9 mouse cellular contexts compared by ENCODE assay signal in genomic region chr1:187609021-187609852, GRCm38 (mm10). TPM values are rescaled to one million over a fixed set of nuclear protein-coding genes. Genes with fewer than 3 reads are reported as not detected.
DNase-seq lines count a peak whose midpoint lies in the region; ATAC-seq and TF ChIP-seq lines count a peak whose summit lies in the region.
"Had no signal": no experiment of that assay in that cellular context is flagged by ENCODE, and none has a peak within 500 bp of the region (broad histone marks: within the 10 kb centered on the region; RNA-seq: fewer than 3 reads in every experiment).

No protein-coding gene starts in this region.

- under 1% methylated on average over 72 of the region's 72 CpGs for WGBS in forebrain, postnatal 0 days
- under 1% methylated on average over 71 of the region's 72 CpGs for WGBS in intestine, embryonic 14.5 days
- 2% methylated on average over 72 of the region's 72 CpGs for WGBS in liver, embryonic 13.5 days (ENCODE audit: insufficient replicate concordance)
- WGBS in small intestine, adult 2 months = under 1% methylated on average over 72 of the region's 72 CpGs

- H3K27me3 ChIP-seq in forebrain, postnatal 0 days (ENCODE audit: insufficient read depth, low read length) = peaks cover 61% of the 10 kb centered on the region
- H3K27me3 ChIP-seq in intestine, embryonic 14.5 days (replicated peaks; ENCODE audit: control insufficient read depth, insufficient read depth, low read length) = peaks cover 82% of the 10 kb centered on the region
- peaks cover 83% of the 10 kb centered on the region for H3K27me3 ChIP-seq in liver, embryonic 13.5 days
- peaks cover 5% of the 10 kb centered on the region; the same call in 1 of the 2 replicates for H3K27me3 ChIP-seq in small intestine, adult 2 months (ENCODE audit: control insufficient read depth, insufficient read depth, low read length)

- TF ChIP-seq POLR2A in small intestine, adult 2 months (IDR thresholded peaks at IDR 0.05; ENCODE audit: low read depth, low read length) = no peak

- ATAC-seq in forebrain, postnatal 0 days = peak; percentile 34; the same call in 1 of the 2 replicates
- ATAC-seq in intestine, embryonic 14.5 days (replicated peaks; ENCODE audit: low FRiP score, low TSS enrichment, low read depth) = peak; percentile 33; the same call in 1 of the 2 replicates
- ATAC-seq in liver, embryonic 13.5 days (ENCODE audit: low read depth) = no peak

- H3K4me3 ChIP-seq in forebrain, postnatal 0 days (ENCODE audit: low read depth, low read length) = peak overlapping the region; percentile 34
- H3K4me3 ChIP-seq in intestine, embryonic 14.5 days (ENCODE audit: low read depth, low read length) = peak overlapping the region; percentile 49
- H3K4me3 ChIP-seq in liver, embryonic 13.5 days (replicated peaks) = peak overlapping the region; percentile 45
- H3K4me3 ChIP-seq in small intestine, adult 2 months (ENCODE audit: low read depth, low read length) = peak overlapping the region; percentile 68

- H3K9me3 ChIP-seq in forebrain, postnatal 0 days (ENCODE audit: low read length) = no peaks in the 10 kb centered on the region
- no peaks in the 10 kb centered on the region for H3K9me3 ChIP-seq in intestine, embryonic 14.5 days (ENCODE audit: control insufficient read depth, low read length)
- no peaks in the 10 kb centered on the region for H3K9me3 ChIP-seq in liver, embryonic 13.5 days (replicated peaks)

- TF ChIP-seq CTCF in forebrain, postnatal 0 days (IDR thresholded peaks at IDR 0.05; ENCODE audit: low read depth) = no peak
- TF ChIP-seq CTCF in small intestine, adult 2 months (IDR thresholded peaks at IDR 0.05; ENCODE audit: extremely low read depth, insufficient read length, insufficient replicate concordance, low read depth, low read length) = no peak; the same call in 1 of the 2 replicates

- H3K4me1 ChIP-seq in forebrain, postnatal 0 days (ENCODE audit: insufficient read depth) = peaks cover 20% of the 10 kb centered on the region; the same call in 1 of the 2 replicates
- H3K4me1 ChIP-seq in intestine, embryonic 14.5 days (replicated peaks; ENCODE audit: control insufficient read depth, insufficient read depth, low read length) = peaks cover 7% of the 10 kb centered on the region; the same call in 1 of the 2 replicates
- H3K4me1 ChIP-seq in liver, embryonic 13.5 days (replicated peaks) = 0 out of 2 replicates have a peak, but pooled peaks cover 5% of the 10 kb centered on the region
- H3K4me1 ChIP-seq in small intestine, adult 2 months (ENCODE audit: control insufficient read depth, insufficient read depth, insufficient read length, low read length) = no peaks in the 10 kb centered on the region

- peak overlapping the region; percentile 60 for H3K4me2 ChIP-seq in forebrain, postnatal 0 days (ENCODE audit: low read depth)
- H3K4me2 ChIP-seq in intestine, embryonic 14.5 days (ENCODE audit: low read length) = peak overlapping the region; percentile 86
- peak overlapping the region; percentile 61 for H3K4me2 ChIP-seq in liver, embryonic 13.5 days

- DNase-seq in adrenal gland, adult (ENCODE audit: inconsistent age in 2 of 2, low spot score in 1 of 2) = peak; percentile 36 to 82
- no peak for DNase-seq in adrenal gland, adult 8-10 months
- DNase-seq in adrenal gland, postnatal 10 days = peak; percentile 68
- peak; percentile 46 for DNase-seq in forebrain, postnatal 0 days
- peak; percentile 85 for DNase-seq in intestine, embryonic 14.5 days (ENCODE audit: low spot score)
- no peak for DNase-seq in liver, embryonic 13.5 days
- DNase-seq in frontal cortex, postnatal 10 days (ENCODE audit: low spot score in 2 of 2) = no peak

- no peak overlapping the region for H3K27ac ChIP-seq in forebrain, postnatal 0 days (ENCODE audit: low read depth, low read length)
- H3K27ac ChIP-seq in intestine, embryonic 14.5 days (ENCODE audit: low read depth) = no peak overlapping the region
- no peak overlapping the region for H3K27ac ChIP-seq in liver, embryonic 13.5 days
- H3K27ac ChIP-seq in small intestine, adult 2 months (ENCODE audit: insufficient read depth, low read depth, low read length) = no peak overlapping the region

- H3K9ac ChIP-seq in forebrain, postnatal 0 days = 0 out of 2 replicates have a peak overlapping the region, but pooled peaks have one; percentile 7
- peak overlapping the region; percentile 40 for H3K9ac ChIP-seq in intestine, embryonic 14.5 days (ENCODE audit: low read length)
- H3K9ac ChIP-seq in liver, embryonic 13.5 days = no peak overlapping the region

- no peaks in the 10 kb centered on the region for H3K36me3 ChIP-seq in forebrain, postnatal 0 days (ENCODE audit: insufficient read depth)
- H3K36me3 ChIP-seq in intestine, embryonic 14.5 days (ENCODE audit: control insufficient read depth, insufficient read depth, low read length) = no peaks in the 10 kb centered on the region
- no peaks in the 10 kb centered on the region for H3K36me3 ChIP-seq in liver, embryonic 13.5 days
- H3K36me3 ChIP-seq in small intestine, adult 2 months (ENCODE audit: control insufficient read depth, insufficient read depth, low read length) = no peaks in the 10 kb centered on the region

RNA-seq across cellular contexts. Expression of gene Esrrg, which starts 0.6 kb away (rescaled TPM):
- total RNA-seq in adrenal gland, adult 8-10 months (2022) = 10 to 100 TPM; 10.0 to 30.1 (median 15.7) TPM
- 10 to 100 TPM; 18.8 to 28.7 TPM for total RNA-seq in adrenal gland, postnatal 10 days (2021)
- total RNA-seq in forebrain, postnatal 0 days (2014; rRNA removed) = 11.8 and 11.9 TPM in 2 replicates
- 6.1 and 9.2 TPM in 2 replicates for polyA plus RNA-seq in forebrain, postnatal 0 days (2015; fragmentation: Nextera tagmentation; extraction: Ambion mirVana)
- polyA plus RNA-seq in intestine, embryonic 14.5 days (2014; fragmentation: Nextera tagmentation; extraction: Ambion mirVana) = 6.9 and 8.6 TPM in 2 replicates
- polyA plus RNA-seq in liver, embryonic 13.5 days (2015; fragmentation: Nextera tagmentation; extraction: Ambion mirVana) = 0.06 and 0.07 TPM in 2 replicates
- polyA plus RNA-seq in small intestine, adult 2 months (2012; rRNA removed) = 0.42 and 0.72 TPM in 2 replicates
- total RNA-seq: common myeloid progenitor, adult 5-6 weeks had no signal

Comparison
In these comparisons a context has a peak if more than half of its experiments do, and no peak if none do; other contexts are left out.
1. DNase-seq: peak in adrenal gland, adult (2 of 2), adrenal gland, postnatal 10 days (single experiment), forebrain, postnatal 0 days (single experiment) and intestine, embryonic 14.5 days (single experiment); none in adrenal gland, adult 8-10 months (single experiment), liver, embryonic 13.5 days (single experiment) and frontal cortex, postnatal 10 days (0 of 2).
2. Peak in every context shown above with its lines, with median percentiles within 50 percentile points of each other: H3K4me2 ChIP-seq and H3K4me3 ChIP-seq.